Mouse (Mus musculus): ENCODE results near the gene Hic1.

Hic1 gene

GRCm38 (mm10) chr11:75167643-75168589 is 1.4 kb downstream of the Hic1 start:
- DNase-seq (ENCODE audit: extremely low spot score): no peak

DNA sequence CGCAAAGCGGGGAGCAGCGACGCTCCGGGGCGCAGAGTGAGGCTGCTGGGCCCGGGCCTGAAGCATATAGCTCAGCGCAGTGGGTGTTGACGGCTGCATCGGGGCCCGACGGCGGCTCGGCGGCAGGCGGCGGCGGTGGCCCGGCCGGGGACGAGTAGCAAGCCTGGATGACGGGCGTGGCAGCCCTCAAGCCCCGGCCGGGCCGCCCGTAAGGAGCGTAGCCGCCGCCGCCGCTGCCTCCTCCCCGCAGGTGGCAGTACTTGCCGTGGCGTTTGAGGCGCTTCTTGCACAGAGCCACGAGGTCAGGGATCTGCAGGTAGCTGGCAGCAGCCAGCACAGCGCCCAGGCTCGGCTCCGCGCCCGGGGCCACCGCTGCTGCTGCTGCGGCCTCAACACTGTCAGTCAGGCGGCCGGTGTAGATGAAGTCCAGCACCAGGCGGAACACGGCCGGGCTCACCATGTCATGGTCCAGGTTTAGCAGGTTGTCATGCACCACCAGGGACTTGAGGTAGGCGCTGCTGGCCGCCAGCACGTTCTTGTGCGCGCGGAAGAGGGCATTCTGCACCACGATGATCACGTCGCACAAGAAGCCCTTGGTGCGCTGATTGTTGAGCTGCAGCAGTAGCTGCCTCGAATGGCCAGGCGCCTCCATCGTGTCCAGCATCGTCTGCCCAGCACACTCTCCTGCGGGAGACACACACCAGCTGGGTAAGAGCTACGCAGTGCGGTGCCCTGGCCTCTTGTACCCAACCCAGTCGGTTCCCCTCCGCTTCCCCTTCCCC is 2.3 kb downstream of the Hic1 start:
- peak; percentile 54 for DNase-seq (ENCODE audit: extremely low spot score)

- no peak for DNase-seq (ENCODE audit: extremely low spot score)
Observed at GRCm38 (mm10) chr11:75166193-75166842, 3.0 kb downstream of the Hic1 start.

DNA sequence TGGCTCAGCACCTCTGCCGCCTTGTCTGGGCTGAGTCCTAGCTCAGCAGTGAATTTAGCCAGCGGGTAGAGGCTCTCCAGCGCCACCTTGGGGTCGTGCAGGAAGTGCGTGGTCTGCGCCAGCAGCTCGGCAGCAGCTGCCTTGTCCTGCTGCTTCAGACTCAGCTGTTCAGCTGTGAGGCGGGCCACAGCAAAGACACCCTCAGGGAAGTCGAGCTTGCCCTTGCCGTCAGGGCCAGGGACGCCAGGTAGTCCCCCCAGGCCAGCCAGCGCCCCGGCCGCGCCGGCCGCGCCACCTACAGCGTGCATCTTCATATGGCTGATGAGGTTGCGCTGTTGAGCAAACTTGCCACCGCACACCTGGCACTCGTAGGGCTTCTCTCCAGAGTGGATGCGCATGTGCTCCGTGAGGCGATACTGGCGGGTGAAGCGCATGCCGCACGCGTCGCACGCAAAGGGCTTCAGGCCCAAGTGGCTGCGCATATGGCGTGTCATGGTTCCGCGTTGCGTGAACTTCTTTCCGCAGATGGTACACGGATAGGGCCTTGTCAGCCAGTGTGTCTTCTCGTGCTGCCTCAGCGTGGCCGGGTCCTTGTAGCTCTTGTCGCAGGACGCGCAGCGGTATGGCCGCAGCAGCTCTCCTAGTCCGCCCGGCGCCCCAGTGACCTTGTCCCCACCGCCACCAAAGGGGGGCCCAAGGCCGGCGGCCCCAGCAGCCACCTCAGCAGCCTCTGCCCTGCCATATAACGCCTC is 3.7 kb downstream of the Hic1 start:
- peak; percentile 61 for DNase-seq (ENCODE audit: extremely low spot score)

GRCm38 (mm10) chr11:75164750-75165149 is 4.6 kb downstream of the Hic1 start:
- DNase-seq (ENCODE audit: extremely low spot score): no peak

DNA sequence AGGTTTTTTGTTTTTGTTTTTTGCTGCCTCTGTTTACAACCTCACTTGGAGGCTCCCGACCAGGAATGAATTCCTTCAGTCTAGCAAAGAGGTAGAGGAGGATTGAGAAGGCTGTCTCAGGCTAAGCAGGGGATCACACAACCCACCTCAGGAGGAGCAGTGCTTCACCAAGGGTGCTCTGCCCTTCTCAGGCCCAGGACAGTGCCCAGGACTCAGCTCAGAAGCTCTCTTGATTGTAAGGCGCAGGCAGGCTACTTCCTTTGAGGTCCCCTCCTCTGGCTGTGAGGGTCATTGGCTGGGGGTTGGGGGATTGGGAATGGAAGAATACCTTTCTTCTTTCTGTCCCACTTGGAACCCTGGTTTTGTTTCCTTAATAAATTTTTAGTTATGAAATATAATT is 5.3 kb downstream of the Hic1 start:
- no peak for DNase-seq (ENCODE audit: extremely low spot score)

DNA sequence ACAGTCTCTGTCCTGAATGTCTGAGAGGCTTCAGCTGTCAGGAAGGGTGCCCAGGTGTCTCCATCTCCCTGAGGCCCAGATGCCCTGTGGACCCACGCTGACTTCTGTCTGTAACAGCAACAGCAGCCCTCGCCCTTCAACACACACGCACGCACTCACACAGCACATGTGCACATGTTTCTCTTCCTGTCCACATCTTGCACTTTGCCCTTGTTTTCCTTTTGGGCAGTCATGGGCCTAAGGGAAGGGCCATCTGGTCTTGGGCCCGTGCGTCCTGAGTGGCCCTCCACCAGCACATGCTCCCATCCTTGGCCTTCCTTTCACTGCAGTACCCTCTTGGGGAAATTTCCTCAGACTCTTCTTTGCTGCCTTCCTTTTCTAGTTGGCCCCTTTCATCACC is 5.9 kb downstream of the Hic1 start:
- no peak for DNase-seq (ENCODE audit: extremely low spot score)

GRCm38 (mm10) chr11:75162591-75163080 is 6.7 kb downstream of the Hic1 start:
- no peak for DNase-seq (ENCODE audit: extremely low spot score)

- DNase-seq (ENCODE audit: extremely low spot score): no peak
Observed at GRCm38 (mm10) chr11:75161417-75162008, 7.8 kb downstream of the Hic1 start.

DNA sequence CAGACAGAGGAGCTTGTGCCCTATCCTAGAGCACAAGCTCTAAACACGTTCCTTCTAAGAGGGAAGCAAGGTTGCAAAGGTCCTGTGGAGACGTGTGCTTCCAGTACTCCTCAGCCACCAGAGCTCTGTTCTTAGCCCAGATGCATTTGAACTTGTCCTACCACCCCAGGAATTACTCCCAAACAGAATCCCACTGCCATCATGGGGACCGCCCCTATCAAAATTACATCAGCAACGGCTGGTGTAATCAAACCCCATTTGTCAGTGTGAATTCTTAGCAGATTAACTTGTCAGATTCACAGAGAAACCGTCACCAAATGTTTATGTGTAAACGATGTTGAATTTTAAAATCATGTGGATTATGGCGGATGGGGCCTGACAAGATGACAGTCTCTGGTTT is 8.4 kb downstream of the Hic1 start:
- no peak for DNase-seq (ENCODE audit: extremely low spot score)

DNA sequence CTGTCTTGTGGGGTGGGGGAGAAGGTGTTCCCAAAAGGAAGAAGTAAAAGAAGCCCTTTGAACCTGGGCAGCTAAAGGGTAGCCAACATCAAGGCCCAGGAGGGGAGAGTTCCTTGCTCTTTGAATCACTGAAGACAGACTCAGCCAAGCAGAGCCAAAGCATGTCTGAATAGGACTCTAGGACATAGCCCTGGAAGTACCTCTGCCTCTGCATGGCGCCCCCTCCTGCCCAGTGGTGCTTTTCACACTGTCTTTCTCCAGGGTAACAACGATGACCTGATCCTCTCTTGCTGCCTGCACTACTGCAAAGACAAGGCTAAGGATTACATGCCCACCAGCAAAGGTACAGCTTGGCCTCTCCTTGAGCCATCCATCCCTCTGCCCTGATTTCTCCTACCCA is 9.8 kb downstream of the Hic1 start:
- no peak for DNase-seq (ENCODE audit: extremely low spot score)

DNA sequence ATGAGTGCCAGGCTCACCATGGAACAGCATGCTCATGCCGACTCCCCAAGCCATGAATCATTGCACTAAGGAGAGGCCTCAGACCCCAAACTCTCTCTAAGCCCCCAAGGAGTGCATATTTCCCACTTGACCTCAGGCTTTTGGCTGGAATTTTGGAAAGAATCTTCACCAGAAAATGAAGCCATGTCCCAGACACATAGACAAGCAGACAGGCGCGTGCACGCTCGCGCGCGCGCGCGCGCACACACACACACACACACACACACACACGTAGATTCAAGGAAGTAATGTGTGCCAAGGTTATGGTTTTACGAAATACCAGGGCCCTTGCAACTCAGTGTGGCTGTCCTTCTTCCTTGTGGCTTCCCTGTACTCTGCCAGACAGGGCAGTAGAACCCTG is 10.9 kb downstream of the Hic1 start:
- no peak for DNase-seq (ENCODE audit: extremely low spot score)

GRCm38 (mm10) chr11:75157901-75158300 is 11.4 kb downstream of the Hic1 start:
- DNase-seq (ENCODE audit: extremely low spot score): no peak

DNA sequence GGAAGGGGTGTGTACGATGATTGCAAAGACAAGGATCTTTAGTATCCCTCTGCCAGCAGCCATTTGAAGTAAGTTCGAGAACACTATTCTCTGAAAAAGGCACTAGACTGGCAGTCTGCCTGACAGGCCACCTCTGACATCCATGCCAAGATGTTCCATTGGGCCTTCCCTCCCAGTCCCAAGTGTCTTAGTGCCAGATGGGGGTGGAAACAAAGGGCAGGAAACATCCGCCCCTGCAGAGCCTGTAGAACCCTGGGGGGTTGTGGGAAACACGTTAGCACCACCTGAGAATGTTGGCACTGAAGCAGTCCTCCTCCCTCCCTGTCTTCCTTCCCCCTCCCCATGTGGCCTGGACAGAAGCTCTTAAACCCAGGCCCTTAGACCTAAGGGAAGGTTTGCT is 12.3 kb downstream of the Hic1 start:
- no peak for DNase-seq (ENCODE audit: extremely low spot score)

DNA sequence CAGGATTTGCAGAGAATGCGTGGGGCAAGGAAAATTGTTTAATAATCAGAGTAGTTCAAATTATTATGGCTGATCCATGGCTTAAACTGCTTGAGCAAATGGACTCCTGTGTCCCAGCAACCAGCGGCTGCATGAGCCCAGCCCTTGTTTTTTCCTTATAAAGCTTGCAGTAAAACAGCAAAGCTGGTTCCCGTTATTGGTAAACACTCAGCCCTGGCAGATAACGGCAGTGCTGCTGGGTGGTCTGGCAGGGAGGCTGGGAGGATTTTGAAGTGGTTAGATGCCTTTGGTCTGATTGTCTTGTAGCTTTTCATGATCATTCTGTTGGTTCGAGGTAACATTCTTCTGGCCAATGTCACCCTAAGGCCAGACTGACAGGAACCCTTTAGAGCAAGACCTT is 12.9 kb downstream of the Hic1 start:
- DNase-seq (ENCODE audit: extremely low spot score): no peak

DNA sequence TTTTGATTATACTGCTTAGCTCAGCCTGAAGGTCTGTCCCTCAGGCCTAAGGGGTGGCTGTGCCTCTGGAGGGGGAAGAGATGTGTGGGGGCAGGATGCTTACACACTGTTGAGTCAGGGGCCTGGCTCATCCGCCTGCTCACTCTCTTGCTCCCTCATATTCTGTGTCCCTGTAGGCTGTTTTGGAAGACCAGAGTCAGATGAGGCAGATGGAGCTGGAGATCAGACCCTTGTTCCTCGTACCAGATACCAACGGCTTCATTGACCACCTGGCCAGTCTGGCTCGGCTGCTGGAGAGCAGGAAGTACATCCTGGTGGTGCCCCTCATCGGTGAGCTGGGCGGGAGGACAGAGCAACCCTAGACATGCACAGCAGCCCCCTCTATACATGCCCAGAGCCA is 13.3 kb downstream of the Hic1 start:
- no peak for DNase-seq (ENCODE audit: extremely low spot score)

GRCm38 (mm10) chr11:75154053-75154585 is 15.2 kb downstream of the Hic1 start:
- DNase-seq (ENCODE audit: extremely low spot score): no peak

GRCm38 (mm10) chr11:75152603-75153557 is 16.4 kb downstream of the Hic1 start:
- DNase-seq (ENCODE audit: extremely low spot score): no peak

GRCm38 (mm10) chr11:75150346-75150745 is 19.0 kb downstream of the Hic1 start:
- DNase-seq (ENCODE audit: extremely low spot score): no peak
